Mouse (Mus musculus): Measurements from ENCODE around the gene Lrrfip1. TPM values are rescaled to one million over a fixed set of nuclear protein-coding genes. Genes with fewer than 3 reads are reported as not detected.

Gene Lrrfip1
- polyA plus RNA-seq, 1 experiment, result 98.7 TPM

DNA sequence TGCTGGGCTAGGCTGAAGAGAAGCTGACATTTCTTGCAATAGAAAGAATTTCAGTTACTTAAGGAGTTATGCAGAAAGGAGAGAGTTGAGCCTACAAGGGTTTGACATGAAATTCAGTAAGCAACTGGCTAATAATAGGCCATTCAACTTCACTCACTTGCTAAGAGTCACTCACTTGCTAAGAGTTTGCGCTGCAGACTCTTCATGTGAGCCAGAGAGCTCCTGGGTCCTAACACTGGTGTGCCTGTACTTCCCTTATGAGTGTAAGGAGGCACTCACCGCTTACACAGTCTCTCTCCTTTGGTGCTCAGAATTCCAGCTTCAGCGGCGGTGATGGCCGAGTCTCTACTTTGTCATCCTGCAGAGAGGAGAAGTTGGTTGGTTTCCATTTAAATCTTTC lies 88.2 kb downstream of the Lrrfip1 start:
- no peak overlapping the region for H3K27ac ChIP-seq (ENCODE audit: insufficient read depth, low read depth, low read length)
- no peak overlapping the region for H3K4me3 ChIP-seq (ENCODE audit: insufficient read depth, low read length)
- TF ChIP-seq CTCF (IDR thresholded peaks at IDR 0.05; ENCODE audit: low read depth, low read length) (no peak), POLR2A (IDR thresholded peaks at IDR 0.05; ENCODE audit: borderline replicate concordance, low read depth, low read length) (no peak)
- H3K4me1 ChIP-seq (ENCODE audit: control insufficient read depth, insufficient read depth, low read length), result peaks cover 36% of the 10 kb centered on the region

DNA sequence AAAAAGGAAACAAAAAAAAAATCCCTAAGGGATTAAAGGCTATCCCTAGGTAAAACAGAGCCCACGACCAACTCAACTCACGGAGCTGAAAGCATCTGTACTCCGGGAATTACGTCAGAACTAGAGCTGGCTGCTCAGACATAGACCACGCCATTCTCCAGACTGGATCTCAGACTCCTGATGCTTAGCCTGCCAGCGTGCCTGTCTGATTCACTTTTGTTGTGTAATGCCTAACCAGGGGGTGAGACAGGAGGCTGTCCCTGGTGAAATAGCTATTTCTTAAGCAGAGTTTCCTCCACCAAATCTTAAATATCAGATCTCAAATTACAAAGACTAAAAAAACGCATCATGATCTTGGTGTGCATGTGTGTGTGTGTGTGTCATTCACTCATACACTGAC lies 89.5 kb downstream of the Lrrfip1 start:
- Histone ChIP-seq H3K27ac (ENCODE audit: insufficient read depth, low read depth, low read length) (no peak overlapping the region), H3K4me1 (ENCODE audit: control insufficient read depth, insufficient read depth, low read length) (peaks cover 48% of the 10 kb centered on the region), H3K4me3 (ENCODE audit: insufficient read depth, low read length) (no peak overlapping the region)
- TF ChIP-seq CTCF (IDR thresholded peaks at IDR 0.05; ENCODE audit: low read depth, low read length) (no peak), POLR2A (IDR thresholded peaks at IDR 0.05; ENCODE audit: borderline replicate concordance, low read depth, low read length) (no peak)

DNA sequence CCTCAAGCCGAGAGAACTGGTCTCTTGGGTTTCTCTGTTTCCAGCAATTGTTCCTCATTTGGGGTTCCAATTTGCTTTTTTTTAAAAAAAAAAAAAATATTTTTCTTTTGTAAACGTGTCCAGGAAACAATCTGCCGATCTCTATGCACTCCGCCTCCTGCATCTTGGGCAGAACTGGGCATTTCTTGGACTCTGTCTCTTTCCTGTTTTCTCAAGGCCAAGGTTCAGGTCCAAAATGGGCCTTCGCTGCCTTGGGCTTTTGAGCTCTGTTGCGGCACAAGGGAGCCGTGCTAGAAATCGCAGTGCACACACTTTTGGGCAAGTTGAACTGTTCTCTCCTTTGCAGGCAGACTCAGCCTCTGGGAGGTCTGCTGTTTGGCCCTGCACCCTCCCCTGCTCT lies 90.4 kb downstream of the Lrrfip1 start:
- H3K4me3 ChIP-seq (ENCODE audit: insufficient read depth, low read length), result no peak overlapping the region
- H3K4me1 ChIP-seq (ENCODE audit: control insufficient read depth, insufficient read depth, low read length), result peaks cover 57% of the 10 kb centered on the region
- TF ChIP-seq POLR2A (IDR thresholded peaks at IDR 0.05; ENCODE audit: borderline replicate concordance, low read depth, low read length), result no peak
- no peak for TF ChIP-seq CTCF (IDR thresholded peaks at IDR 0.05; ENCODE audit: low read depth, low read length)
- no peak overlapping the region for H3K27ac ChIP-seq (ENCODE audit: insufficient read depth, low read depth, low read length)

DNA sequence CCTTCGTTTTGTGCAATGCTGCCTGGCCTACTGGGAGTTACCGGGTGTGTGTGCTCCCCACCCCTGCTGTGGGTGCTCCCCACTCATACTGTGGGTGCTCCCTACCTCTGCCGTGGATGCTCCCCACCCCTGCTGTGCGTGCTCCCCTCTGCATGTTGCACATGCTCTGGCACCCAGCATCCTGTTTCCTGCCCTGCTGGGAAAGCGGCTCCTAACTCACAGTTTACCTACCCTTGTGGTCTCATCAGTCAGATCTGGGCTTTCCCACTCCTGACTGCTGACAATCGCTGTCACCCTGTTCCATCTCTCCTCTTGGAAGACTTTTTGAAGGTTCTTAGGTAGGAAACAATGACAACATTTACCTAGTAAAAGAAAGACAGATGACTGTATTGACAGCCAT lies 91.9 kb downstream of the Lrrfip1 start:
- Histone ChIP-seq H3K4me3 (ENCODE audit: insufficient read depth, low read length) (no peak overlapping the region), H3K4me1 (ENCODE audit: control insufficient read depth, insufficient read depth, low read length) (peaks cover 64% of the 10 kb centered on the region), H3K27ac (ENCODE audit: insufficient read depth, low read depth, low read length) (no peak overlapping the region)
- TF ChIP-seq CTCF (IDR thresholded peaks at IDR 0.05; ENCODE audit: low read depth, low read length), result no peak
- TF ChIP-seq POLR2A (IDR thresholded peaks at IDR 0.05; ENCODE audit: borderline replicate concordance, low read depth, low read length), result no peak

DNA sequence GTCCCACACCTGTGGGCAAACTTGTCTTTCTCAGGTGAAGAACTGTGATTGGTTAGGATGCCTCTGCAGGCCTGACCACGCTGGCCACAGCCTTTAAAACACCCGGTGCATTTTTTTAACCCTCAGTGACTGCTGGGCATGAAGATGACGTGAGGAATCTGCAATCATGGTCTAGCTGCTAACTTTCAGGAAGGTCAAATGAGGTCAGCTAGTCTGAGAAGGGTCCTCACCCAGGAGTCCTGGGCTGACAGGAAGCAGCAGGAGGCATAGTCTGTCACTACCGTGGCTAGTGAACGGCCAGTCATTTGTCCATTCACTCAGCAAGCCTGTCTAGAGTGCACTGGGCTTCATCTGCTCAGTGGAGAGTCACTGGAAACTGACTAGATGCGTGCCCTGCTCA lies 93.9 kb downstream of the Lrrfip1 start:
- H3K4me1 ChIP-seq (ENCODE audit: control insufficient read depth, insufficient read depth, low read length), result peaks cover 70% of the 10 kb centered on the region
- no peak overlapping the region for H3K27ac ChIP-seq (ENCODE audit: insufficient read depth, low read depth, low read length)
- no peak for TF ChIP-seq POLR2A (IDR thresholded peaks at IDR 0.05; ENCODE audit: borderline replicate concordance, low read depth, low read length)
- TF ChIP-seq CTCF (IDR thresholded peaks at IDR 0.05; ENCODE audit: low read depth, low read length), result no peak
- no peak overlapping the region for H3K4me3 ChIP-seq (ENCODE audit: insufficient read depth, low read length)

DNA sequence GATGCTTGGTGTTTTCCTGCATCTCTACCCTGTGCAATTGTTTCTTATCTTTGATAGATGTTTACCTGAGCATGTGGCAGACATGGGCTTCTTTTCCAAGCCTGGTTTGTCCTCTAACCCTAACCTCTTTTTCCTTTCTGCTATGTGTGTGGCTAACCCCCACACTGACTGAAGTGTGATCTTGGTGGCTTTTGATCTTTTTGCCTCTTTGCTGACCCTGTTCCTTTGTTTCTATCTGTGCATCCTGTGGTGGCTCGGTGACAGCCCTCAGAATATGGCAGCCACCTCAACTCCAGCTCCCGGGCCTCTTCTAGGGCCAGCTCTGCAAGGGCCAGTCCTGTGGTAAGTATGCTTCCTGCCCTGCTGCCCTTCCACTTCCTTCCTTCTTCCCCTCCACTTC lies 94.8 kb downstream of the Lrrfip1 start:
- Histone ChIP-seq H3K4me1 (ENCODE audit: control insufficient read depth, insufficient read depth, low read length) (peaks cover 64% of the 10 kb centered on the region), H3K27ac (ENCODE audit: insufficient read depth, low read depth, low read length) (0 out of 2 replicates have a peak overlapping the region, but pooled peaks have one; percentile 1), H3K4me3 (ENCODE audit: insufficient read depth, low read length) (no peak overlapping the region)
- no peak for TF ChIP-seq POLR2A (IDR thresholded peaks at IDR 0.05; ENCODE audit: borderline replicate concordance, low read depth, low read length)
- no peak for TF ChIP-seq CTCF (IDR thresholded peaks at IDR 0.05; ENCODE audit: low read depth, low read length)

DNA sequence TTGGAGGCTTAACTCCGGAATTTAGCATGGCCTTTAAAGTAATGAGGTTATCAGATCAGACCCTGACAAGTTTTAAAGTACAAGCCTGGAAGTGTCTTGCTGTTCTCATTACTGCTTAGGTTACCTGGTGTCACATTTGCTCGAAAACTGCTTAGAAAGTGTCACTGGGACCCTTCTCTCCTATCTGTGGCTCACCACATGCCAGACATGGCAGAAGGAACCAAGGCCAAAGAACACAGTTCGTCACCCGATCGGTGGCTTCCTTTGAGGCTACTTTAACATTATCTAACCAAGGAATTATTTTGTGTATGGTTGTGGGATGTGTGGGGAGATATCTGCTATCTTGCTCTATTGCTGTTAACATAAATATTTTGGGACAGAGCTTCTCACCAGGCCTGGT lies 95.5 kb downstream of the Lrrfip1 start:
- TF ChIP-seq POLR2A (IDR thresholded peaks at IDR 0.05; ENCODE audit: borderline replicate concordance, low read depth, low read length) (no peak), CTCF (IDR thresholded peaks at IDR 0.05; ENCODE audit: low read depth, low read length) (no peak)
- Histone ChIP-seq H3K4me1 (ENCODE audit: control insufficient read depth, insufficient read depth, low read length) (peaks cover 61% of the 10 kb centered on the region), H3K27ac (ENCODE audit: insufficient read depth, low read depth, low read length) (peak overlapping the region; percentile 15), H3K4me3 (ENCODE audit: insufficient read depth, low read length) (no peak overlapping the region)

DNA sequence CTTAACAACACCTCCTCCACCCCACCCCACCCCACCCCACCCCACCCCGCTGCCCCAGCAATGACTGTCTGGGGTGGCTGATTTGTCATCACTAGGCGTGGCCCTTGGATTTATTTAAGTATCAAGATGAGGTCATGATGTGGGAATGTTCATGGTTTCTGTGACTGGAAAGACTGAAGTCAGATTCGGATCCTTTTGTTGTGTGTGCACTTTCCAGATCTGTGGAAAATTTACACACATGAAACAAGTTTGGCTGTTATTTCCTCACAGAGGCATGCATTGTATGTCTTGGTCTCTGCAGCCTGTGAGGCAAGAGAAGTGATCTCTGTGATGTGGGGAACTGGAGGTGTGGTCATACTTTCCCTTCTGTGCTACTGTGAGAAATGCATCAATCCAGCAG lies 96.7 kb downstream of the Lrrfip1 start:
- Histone ChIP-seq H3K27ac (ENCODE audit: insufficient read depth, low read depth, low read length) (no peak overlapping the region), H3K4me1 (ENCODE audit: control insufficient read depth, insufficient read depth, low read length) (peaks cover 61% of the 10 kb centered on the region), H3K4me3 (ENCODE audit: insufficient read depth, low read length) (no peak overlapping the region)
- TF ChIP-seq POLR2A (IDR thresholded peaks at IDR 0.05; ENCODE audit: borderline replicate concordance, low read depth, low read length), result no peak

DNA sequence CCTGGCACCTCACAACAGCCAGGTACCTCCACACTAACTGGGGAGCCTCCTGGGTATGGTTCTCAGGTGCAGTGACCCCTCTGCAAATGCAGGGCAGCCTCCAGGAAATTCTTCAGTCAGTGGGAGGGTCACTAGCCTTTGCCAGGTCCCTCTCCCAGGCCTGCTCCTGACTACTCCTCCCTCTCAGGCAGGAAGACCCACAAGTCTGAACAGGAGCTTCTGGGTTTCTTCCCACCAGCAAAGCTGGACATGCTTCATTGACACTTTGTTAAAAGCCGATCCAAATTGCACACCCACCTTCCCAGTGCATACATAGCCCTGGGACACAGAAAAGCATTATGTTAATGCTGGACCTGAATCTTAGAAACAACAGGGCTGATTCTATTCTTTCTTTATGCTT lies 97.3 kb downstream of the Lrrfip1 start:
- TF ChIP-seq CTCF (IDR thresholded peaks at IDR 0.05; ENCODE audit: low read depth, low read length) (no peak), POLR2A (IDR thresholded peaks at IDR 0.05; ENCODE audit: borderline replicate concordance, low read depth, low read length) (no peak)

DNA sequence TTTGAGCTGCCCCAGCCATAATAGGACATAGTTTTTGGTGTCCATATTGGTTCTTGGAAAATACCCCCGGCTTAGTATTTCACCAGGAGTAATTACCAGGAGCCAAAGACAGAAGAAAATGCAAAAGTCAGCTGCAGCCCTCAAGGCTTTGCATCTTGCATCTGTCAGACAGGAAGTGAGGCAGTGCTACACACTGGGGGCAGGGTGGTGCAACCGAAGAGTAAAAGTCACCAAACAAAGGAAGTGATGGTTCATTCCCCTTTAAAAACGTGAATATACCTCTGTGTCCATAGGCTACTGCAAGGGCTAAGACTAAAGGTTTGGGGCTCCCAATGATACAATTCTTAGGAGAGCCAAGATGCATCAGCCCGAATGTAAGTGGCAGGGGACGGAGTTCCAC lies 98.0 kb downstream of the Lrrfip1 start:
- peaks cover 54% of the 10 kb centered on the region for H3K4me1 ChIP-seq (ENCODE audit: control insufficient read depth, insufficient read depth, low read length)
- peak overlapping the region; percentile 9 for H3K27ac ChIP-seq (ENCODE audit: insufficient read depth, low read depth, low read length)
- TF ChIP-seq CTCF (IDR thresholded peaks at IDR 0.05; ENCODE audit: low read depth, low read length) (no peak), POLR2A (IDR thresholded peaks at IDR 0.05; ENCODE audit: borderline replicate concordance, low read depth, low read length) (no peak)
- H3K4me3 ChIP-seq (ENCODE audit: insufficient read depth, low read length), result no peak overlapping the region

More for the DNA sequence above, 97.3 kb downstream of the Lrrfip1 start:
- no peak overlapping the region for H3K4me3 ChIP-seq (ENCODE audit: insufficient read depth, low read length)
- H3K27ac ChIP-seq (ENCODE audit: insufficient read depth, low read depth, low read length), result peak overlapping the region; percentile 9; the same call in 1 of the 2 replicates
- H3K4me1 ChIP-seq (ENCODE audit: control insufficient read depth, insufficient read depth, low read length), result peaks cover 58% of the 10 kb centered on the region

DNA sequence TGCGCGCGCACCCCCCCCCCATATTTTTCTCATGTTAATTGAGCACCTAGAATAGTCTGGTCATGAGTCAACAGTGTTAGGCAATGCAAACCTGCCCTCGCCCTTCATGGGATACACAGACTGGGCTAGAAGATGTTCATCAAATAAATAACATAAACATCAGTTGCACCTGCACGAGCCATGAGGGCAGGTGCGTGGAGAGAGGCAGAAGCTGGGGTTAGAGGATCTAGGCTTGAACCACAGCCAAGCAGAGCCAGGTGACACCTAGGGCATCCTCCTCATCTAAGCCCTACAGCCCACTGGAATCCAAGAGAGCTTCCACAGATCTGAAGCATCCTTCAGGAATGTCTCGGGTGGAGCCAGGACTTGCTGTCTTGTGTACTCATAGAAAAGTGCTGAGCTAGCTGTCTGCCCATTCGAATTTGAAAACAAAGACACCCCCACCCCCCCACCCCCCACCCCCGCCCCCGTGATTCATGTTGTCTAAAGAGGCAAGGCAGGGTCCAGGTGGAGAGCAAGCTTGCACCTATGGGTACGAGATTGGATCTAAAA lies 98.8 kb downstream of the Lrrfip1 start:
- Histone ChIP-seq H3K27ac (ENCODE audit: insufficient read depth, low read depth, low read length) (no peak overlapping the region), H3K4me3 (ENCODE audit: insufficient read depth, low read length) (no peak overlapping the region), H3K4me1 (ENCODE audit: control insufficient read depth, insufficient read depth, low read length) (peaks cover 45% of the 10 kb centered on the region)
- TF ChIP-seq POLR2A (IDR thresholded peaks at IDR 0.05; ENCODE audit: borderline replicate concordance, low read depth, low read length) (no peak), CTCF (IDR thresholded peaks at IDR 0.05; ENCODE audit: low read depth, low read length) (no peak)

Measured in bone marrow macrophage, adult 2 months (primary cell).